Mouse (Mus musculus): ENCODE data around the gene Col4a1. TPM values are rescaled to one million over a fixed set of nuclear protein-coding genes. Genes with fewer than 3 reads are reported as not detected.
A peak's percentile ranks its signal among the peaks of the same experiment; 100 is the strongest.

Col4a1 gene
- polyA plus RNA-seq, 1 experiment from 2014 or later = 77.9 TPM

DNA sequence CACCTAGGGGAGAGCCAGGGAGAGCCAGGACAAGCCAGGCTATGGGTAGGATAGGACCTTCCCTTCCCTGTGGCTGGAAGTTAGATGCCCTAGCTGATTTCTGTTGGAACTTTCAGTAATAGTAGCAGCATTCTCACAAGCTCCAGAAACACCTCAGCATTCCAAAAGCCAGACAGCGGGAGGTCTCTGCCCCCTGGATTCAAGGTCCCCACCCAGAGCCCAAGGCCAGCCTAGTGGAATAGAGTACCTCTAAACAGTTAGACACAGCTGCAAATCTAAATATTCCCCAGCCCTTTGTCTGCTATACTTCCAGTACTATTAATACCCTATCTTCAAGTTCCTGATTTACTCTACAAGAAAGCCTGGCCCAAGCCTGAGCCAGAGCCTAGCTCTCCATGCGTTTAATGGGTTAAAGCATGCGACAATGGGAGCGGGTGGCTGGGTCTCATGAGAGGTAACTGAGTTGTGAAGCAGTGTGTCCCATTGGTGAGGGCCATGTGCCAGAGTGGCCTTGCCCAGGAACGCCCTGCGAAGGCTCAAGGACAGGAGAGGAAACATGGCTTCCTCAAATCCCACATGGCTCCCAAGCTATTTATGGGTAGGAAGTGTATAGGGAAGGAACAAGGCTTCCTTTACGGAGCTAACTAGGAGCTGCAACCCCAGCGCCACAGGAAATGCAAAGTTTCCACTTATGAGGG lies 15.3 kb downstream of the Col4a1 start:
- no peak for DNase-seq (ENCODE audit: low spot score)
- no peaks in the 10 kb centered on the region for H3K4me1 ChIP-seq (ENCODE audit: control insufficient read depth, insufficient read depth, low read length)
- H3K36me3 ChIP-seq (ENCODE audit: control insufficient read depth, insufficient read depth, low read length) = no peaks in the 10 kb centered on the region
- H3K9me3 ChIP-seq (replicated peaks; ENCODE audit: control insufficient read depth, low read length) = no peaks in the 10 kb centered on the region
- no peak overlapping the region for H3K4me2 ChIP-seq (ENCODE audit: low read length)
- H3K4me3 ChIP-seq (ENCODE audit: low read depth, low read length) = no peak overlapping the region
- no peak overlapping the region for H3K9ac ChIP-seq (ENCODE audit: low read length)
- H3K27me3 ChIP-seq (replicated peaks; ENCODE audit: control insufficient read depth, insufficient read depth, low read length) = no peaks in the 10 kb centered on the region
- WGBS = 91% methylated on average over 8 of the region's 8 CpGs
- no peak for ATAC-seq
- no peak overlapping the region for H3K27ac ChIP-seq (ENCODE audit: low read depth, low read length)

DNA sequence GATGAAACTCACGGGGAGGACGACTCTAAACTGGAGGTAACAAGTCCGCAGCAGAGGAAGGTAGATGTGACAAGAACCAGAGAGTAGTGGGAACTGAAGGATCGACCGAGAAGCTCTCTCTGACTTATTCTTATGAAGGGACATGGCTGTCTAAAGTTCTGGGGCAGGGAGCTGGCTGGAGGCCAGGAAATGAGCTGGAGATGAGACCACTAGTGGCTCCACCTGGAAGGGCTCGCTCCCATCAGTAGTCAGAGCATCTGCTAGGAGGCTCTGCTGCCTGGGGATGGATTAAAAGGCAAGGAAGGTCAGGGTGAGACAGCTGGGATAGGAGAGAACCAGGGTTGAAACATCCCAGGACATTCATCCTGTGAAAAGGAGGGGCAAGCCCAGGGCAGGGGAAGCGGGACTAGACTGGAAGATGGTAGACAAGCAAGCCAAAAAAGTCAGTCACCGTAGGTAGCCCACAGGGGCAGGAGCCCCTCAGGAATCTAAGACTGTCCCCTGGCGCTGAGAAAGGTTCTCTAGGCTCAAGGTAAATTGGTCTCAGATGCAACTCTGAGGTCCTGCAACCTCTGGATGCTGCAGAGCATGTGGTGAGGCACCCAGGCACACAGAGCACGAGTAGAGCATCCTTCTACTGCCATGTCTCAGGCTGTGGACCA lies 16.2 kb downstream of the Col4a1 start:
- no peaks in the 10 kb centered on the region for H3K4me1 ChIP-seq (ENCODE audit: control insufficient read depth, insufficient read depth, low read length)
- ATAC-seq = no peak
- no peaks in the 10 kb centered on the region for H3K27me3 ChIP-seq (replicated peaks; ENCODE audit: control insufficient read depth, insufficient read depth, low read length)
- H3K4me3 ChIP-seq (ENCODE audit: low read depth, low read length) = no peak overlapping the region
- no peak overlapping the region for H3K9ac ChIP-seq (ENCODE audit: low read length)
- 86% methylated on average over 10 of the region's 10 CpGs for WGBS
- no peaks in the 10 kb centered on the region for H3K9me3 ChIP-seq (replicated peaks; ENCODE audit: control insufficient read depth, low read length)
- no peaks in the 10 kb centered on the region for H3K36me3 ChIP-seq (ENCODE audit: control insufficient read depth, insufficient read depth, low read length)
- H3K27ac ChIP-seq (ENCODE audit: low read depth, low read length) = no peak overlapping the region
- no peak overlapping the region for H3K4me2 ChIP-seq (ENCODE audit: low read length)
- no peak for DNase-seq (ENCODE audit: low spot score)

DNA sequence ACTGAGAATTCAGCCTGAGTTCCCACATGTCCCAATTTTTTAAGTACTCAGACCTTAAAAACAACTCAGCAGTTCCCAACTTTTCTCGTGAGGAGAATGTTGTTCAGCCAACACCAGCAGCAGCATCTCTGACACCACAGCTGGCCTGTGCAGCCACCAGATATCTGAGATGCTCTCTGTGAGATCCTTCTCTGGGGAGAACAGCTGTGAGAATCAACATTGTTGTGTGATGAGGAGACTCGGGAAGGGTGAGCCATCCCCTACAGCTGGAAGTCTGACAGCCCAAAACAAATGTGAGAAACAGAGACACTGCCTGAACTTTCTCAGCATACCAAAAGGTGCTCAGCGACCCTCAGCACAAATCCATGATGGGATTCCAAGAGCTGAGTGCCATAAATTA lies 20.0 kb downstream of the Col4a1 start:
- Histone ChIP-seq H3K36me3 (ENCODE audit: control insufficient read depth, insufficient read depth, low read length) (no peaks in the 10 kb centered on the region), H3K4me2 (ENCODE audit: low read length) (no peak overlapping the region), H3K4me1 (ENCODE audit: control insufficient read depth, insufficient read depth, low read length) (0 out of 2 replicates have a peak, but pooled peaks cover 2% of the 10 kb centered on the region), H3K4me3 (ENCODE audit: low read depth, low read length) (no peak overlapping the region), H3K27me3 (replicated peaks; ENCODE audit: control insufficient read depth, insufficient read depth, low read length) (no peaks in the 10 kb centered on the region), H3K9ac (ENCODE audit: low read length) (no peak overlapping the region), H3K9me3 (replicated peaks; ENCODE audit: control insufficient read depth, low read length) (no peaks in the 10 kb centered on the region), H3K27ac (ENCODE audit: low read depth, low read length) (no peak overlapping the region)
- WGBS = 74% methylated on average over 3 of the region's 3 CpGs
- ATAC-seq = no peak
- no peak for DNase-seq (ENCODE audit: low spot score)

- Histone ChIP-seq H3K9me3 (replicated peaks; ENCODE audit: control insufficient read depth, low read length) (no peaks in the 10 kb centered on the region), H3K9ac (ENCODE audit: low read length) (no peak overlapping the region), H3K4me3 (ENCODE audit: low read depth, low read length) (no peak overlapping the region), H3K4me1 (ENCODE audit: control insufficient read depth, insufficient read depth, low read length) (0 out of 2 replicates have a peak, but pooled peaks cover 2% of the 10 kb centered on the region), H3K27me3 (replicated peaks; ENCODE audit: control insufficient read depth, insufficient read depth, low read length) (no peaks in the 10 kb centered on the region), H3K4me2 (ENCODE audit: low read length) (no peak overlapping the region), H3K27ac (ENCODE audit: low read depth, low read length) (no peak overlapping the region), H3K36me3 (ENCODE audit: control insufficient read depth, insufficient read depth, low read length) (no peaks in the 10 kb centered on the region)
- DNase-seq (ENCODE audit: low spot score) (no peak), ATAC-seq (no peak)
- 7% methylated on average over 1 of the region's 1 CpGs for WGBS
Measured at GRCm38 (mm10) chr8:11290533-11290932, 22.1 kb downstream of the Col4a1 start.

- Histone ChIP-seq H3K9me3 (replicated peaks; ENCODE audit: control insufficient read depth, low read length) (no peaks in the 10 kb centered on the region), H3K27me3 (replicated peaks; ENCODE audit: control insufficient read depth, insufficient read depth, low read length) (no peaks in the 10 kb centered on the region), H3K4me1 (ENCODE audit: control insufficient read depth, insufficient read depth, low read length) (0 out of 2 replicates have a peak, but pooled peaks cover 2% of the 10 kb centered on the region), H3K27ac (ENCODE audit: low read depth, low read length) (no peak overlapping the region), H3K9ac (ENCODE audit: low read length) (no peak overlapping the region), H3K36me3 (ENCODE audit: control insufficient read depth, insufficient read depth, low read length) (no peaks in the 10 kb centered on the region), H3K4me3 (ENCODE audit: low read depth, low read length) (no peak overlapping the region), H3K4me2 (ENCODE audit: low read length) (no peak overlapping the region)
- no peak for DNase-seq (ENCODE audit: low spot score)
- no peak for ATAC-seq
- WGBS = 71% methylated on average over 6 of the region's 6 CpGs
Measured at GRCm38 (mm10) chr8:11288286-11288685, 24.3 kb downstream of the Col4a1 start.

- Histone ChIP-seq H3K4me1 (ENCODE audit: control insufficient read depth, insufficient read depth, low read length) (peaks cover 7% of the 10 kb centered on the region; the same call in 1 of the 2 replicates), H3K36me3 (ENCODE audit: control insufficient read depth, insufficient read depth, low read length) (no peaks in the 10 kb centered on the region), H3K9me3 (replicated peaks; ENCODE audit: control insufficient read depth, low read length) (no peaks in the 10 kb centered on the region), H3K27ac (ENCODE audit: low read depth, low read length) (no peak overlapping the region), H3K4me2 (ENCODE audit: low read length) (no peak overlapping the region), H3K27me3 (replicated peaks; ENCODE audit: control insufficient read depth, insufficient read depth, low read length) (no peaks in the 10 kb centered on the region), H3K4me3 (ENCODE audit: low read depth, low read length) (no peak overlapping the region), H3K9ac (ENCODE audit: low read length) (no peak overlapping the region)
- WGBS = 60% methylated on average over 3 of the region's 3 CpGs
- no peak for DNase-seq (ENCODE audit: low spot score)
- no peak for ATAC-seq
Measured at GRCm38 (mm10) chr8:11287139-11287538, 25.5 kb downstream of the Col4a1 start.

- no peak for DNase-seq (ENCODE audit: low spot score)
- Histone ChIP-seq H3K27me3 (replicated peaks; ENCODE audit: control insufficient read depth, insufficient read depth, low read length) (no peaks in the 10 kb centered on the region), H3K9ac (ENCODE audit: low read length) (no peak overlapping the region), H3K4me3 (ENCODE audit: low read depth, low read length) (no peak overlapping the region), H3K4me2 (ENCODE audit: low read length) (no peak overlapping the region), H3K4me1 (ENCODE audit: control insufficient read depth, insufficient read depth, low read length) (peaks cover 5% of the 10 kb centered on the region; the same call in 1 of the 2 replicates), H3K27ac (ENCODE audit: low read depth, low read length) (no peak overlapping the region), H3K36me3 (ENCODE audit: control insufficient read depth, insufficient read depth, low read length) (no peaks in the 10 kb centered on the region), H3K9me3 (replicated peaks; ENCODE audit: control insufficient read depth, low read length) (no peaks in the 10 kb centered on the region)
- WGBS = 91% methylated on average over 4 of the region's 4 CpGs
- no peak for ATAC-seq
Measured at GRCm38 (mm10) chr8:11285437-11285836, 27.2 kb downstream of the Col4a1 start.

GRCm38 (mm10) chr8:11283217-11283616 lies 29.4 kb downstream of the Col4a1 start:
- DNase-seq (ENCODE audit: low spot score) = peak; percentile 23
- no peak for ATAC-seq
- Histone ChIP-seq H3K9ac (ENCODE audit: low read length) (no peak overlapping the region), H3K9me3 (replicated peaks; ENCODE audit: control insufficient read depth, low read length) (no peaks in the 10 kb centered on the region), H3K4me1 (ENCODE audit: control insufficient read depth, insufficient read depth, low read length) (peaks cover 4% of the 10 kb centered on the region; the same call in 1 of the 2 replicates), H3K36me3 (ENCODE audit: control insufficient read depth, insufficient read depth, low read length) (no peaks in the 10 kb centered on the region), H3K27me3 (replicated peaks; ENCODE audit: control insufficient read depth, insufficient read depth, low read length) (no peaks in the 10 kb centered on the region), H3K4me3 (ENCODE audit: low read depth, low read length) (no peak overlapping the region), H3K27ac (ENCODE audit: low read depth, low read length) (no peak overlapping the region), H3K4me2 (ENCODE audit: low read length) (no peak overlapping the region)
- 40% methylated on average over 10 of the region's 10 CpGs for WGBS

DNA sequence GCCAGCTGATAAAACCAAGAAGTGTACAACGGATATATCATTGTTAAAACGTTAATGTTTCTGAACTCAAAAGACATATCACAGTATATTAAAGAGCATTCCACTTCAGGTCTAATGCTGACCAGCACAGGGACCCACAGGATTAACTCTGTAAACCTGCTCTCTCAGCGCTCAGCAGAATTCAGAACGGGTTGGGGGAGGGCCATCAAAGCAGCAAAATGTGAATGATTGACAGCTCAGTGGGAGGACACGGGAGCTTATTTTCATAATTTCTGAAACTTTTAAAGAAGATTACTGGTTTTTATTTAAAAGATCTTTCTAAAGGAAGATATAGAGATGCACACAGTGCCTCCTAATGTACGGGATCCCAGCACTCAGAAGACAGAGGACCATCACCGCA lies 29.9 kb downstream of the Col4a1 start:
- Histone ChIP-seq H3K9ac (ENCODE audit: low read length) (no peak overlapping the region), H3K4me1 (ENCODE audit: control insufficient read depth, insufficient read depth, low read length) (peaks cover 4% of the 10 kb centered on the region; the same call in 1 of the 2 replicates), H3K9me3 (replicated peaks; ENCODE audit: control insufficient read depth, low read length) (no peaks in the 10 kb centered on the region), H3K4me2 (ENCODE audit: low read length) (no peak overlapping the region), H3K4me3 (ENCODE audit: low read depth, low read length) (no peak overlapping the region), H3K36me3 (ENCODE audit: control insufficient read depth, insufficient read depth, low read length) (no peaks in the 10 kb centered on the region), H3K27me3 (replicated peaks; ENCODE audit: control insufficient read depth, insufficient read depth, low read length) (no peaks in the 10 kb centered on the region), H3K27ac (ENCODE audit: low read depth, low read length) (no peak overlapping the region)
- ATAC-seq (no peak), DNase-seq (ENCODE audit: low spot score) (no peak)
- WGBS = 75% methylated on average over 7 of the region's 7 CpGs

Measured in forebrain, embryonic 14.5 days (tissue).